19 mouse cellular contexts compared by ENCODE assay signal in genomic region chr2:6145611-6146010, GRCm38 (mm10). TPM values are rescaled to one million over a fixed set of nuclear protein-coding genes. Genes with fewer than 3 reads are reported as not detected.
DNase-seq lines count a peak whose midpoint lies in the region; ATAC-seq and TF ChIP-seq lines count a peak whose summit lies in the region.
"Had no signal": no experiment of that assay in that cellular context is flagged by ENCODE, and none has a peak within 500 bp of the region (broad histone marks: within the 10 kb centered on the region; RNA-seq: fewer than 3 reads in every experiment).

No protein-coding gene starts in this region.

- ATAC-seq in forebrain, embryonic 11.5 days (replicated peaks; ENCODE audit: low FRiP score), result no peak
- no peak for ATAC-seq in liver, postnatal 0 days
- ATAC-seq in midbrain, embryonic 16.5 days, result no peak
- no peak for ATAC-seq in midbrain, embryonic 15.5 days (replicated peaks)
- no peak for ATAC-seq in liver, embryonic 12.5 days
- ATAC-seq: forebrain, embryonic 14.5 days had no signal

- TF ChIP-seq POLR2A in liver, adult 2 months (IDR thresholded peaks at IDR 0.05; ENCODE audit: extremely low read depth, insufficient read depth, low read length), result no peak

- DNase-seq in forebrain, embryonic 11.5 days (ENCODE audit: low spot score), result peak; percentile 21
- no peak for DNase-seq in forebrain, embryonic 10.5 days (ENCODE audit: extremely low spot score, low spot score)
- peak; percentile 43 for DNase-seq in liver, adult 2 months (ENCODE audit: extremely low read depth, low read depth, low spot score)
- no peak for DNase-seq in liver, postnatal 0 days
- DNase-seq: adrenal gland, postnatal 10 days; cerebellum, adult 11 months; cerebellum, adult 8-10 months; cerebellum, postnatal 14 days; embryo, embryonic 11 days; gastrocnemius, adult 2 months; gastrocnemius, postnatal 25 days had no signal

- no peaks in the 10 kb centered on the region for H3K4me1 ChIP-seq in forebrain, embryonic 11.5 days (replicated peaks; ENCODE audit: control insufficient read depth, insufficient read depth, low read length)
- peaks cover 9% of the 10 kb centered on the region; the same call in 1 of the 2 replicates for H3K4me1 ChIP-seq in forebrain, embryonic 10.5 days
- no peaks in the 10 kb centered on the region for H3K4me1 ChIP-seq in liver, adult 2 months (ENCODE audit: control insufficient read depth, insufficient read depth, low read length)
- no peaks in the 10 kb centered on the region for H3K4me1 ChIP-seq in liver, postnatal 0 days (ENCODE audit: insufficient read depth)
- no peaks in the 10 kb centered on the region for H3K4me1 ChIP-seq in midbrain, embryonic 16.5 days (ENCODE audit: control insufficient read depth, insufficient read depth, low read length)
- no peaks in the 10 kb centered on the region for H3K4me1 ChIP-seq in midbrain, embryonic 15.5 days
- no peaks in the 10 kb centered on the region for H3K4me1 ChIP-seq in liver, embryonic 12.5 days
- H3K4me1 ChIP-seq: embryonic facial prominence, embryonic 13.5 days; heart, embryonic 12.5 days had no signal

- H3K27me3 ChIP-seq in forebrain, embryonic 11.5 days (ENCODE audit: control insufficient read depth, insufficient read depth, low read length), result no peaks in the 10 kb centered on the region
- no peaks in the 10 kb centered on the region for H3K27me3 ChIP-seq in forebrain, embryonic 10.5 days (ENCODE audit: poor library complexity, severe bottlenecking)
- H3K27me3 ChIP-seq in liver, adult 2 months (ENCODE audit: control insufficient read depth, insufficient read depth, low read length), result no peaks in the 10 kb centered on the region
- H3K27me3 ChIP-seq in liver, postnatal 0 days (ENCODE audit: insufficient read depth, low read length), result no peaks in the 10 kb centered on the region
- H3K27me3 ChIP-seq in midbrain, embryonic 16.5 days (ENCODE audit: control insufficient read depth, insufficient read depth, low read depth, low read length), result no peaks in the 10 kb centered on the region
- H3K27me3 ChIP-seq in midbrain, embryonic 15.5 days (replicated peaks), result no peaks in the 10 kb centered on the region
- H3K27me3 ChIP-seq in liver, embryonic 12.5 days (replicated peaks), result 0 out of 2 replicates have a peak, but pooled peaks cover 5% of the 10 kb centered on the region
- H3K27me3 ChIP-seq: embryonic facial prominence, embryonic 13.5 days; heart, embryonic 12.5 days had no signal

- TF ChIP-seq EP300 in liver, postnatal 0 days (IDR thresholded peaks at IDR 0.05; ENCODE audit: low read depth), result no peak

- no peak overlapping the region for H3K27ac ChIP-seq in forebrain, embryonic 11.5 days (ENCODE audit: low read depth, low read length)
- no peak overlapping the region for H3K27ac ChIP-seq in forebrain, embryonic 10.5 days
- no peak overlapping the region for H3K27ac ChIP-seq in liver, adult 2 months (replicated peaks; ENCODE audit: insufficient read depth, low read depth, low read length)
- H3K27ac ChIP-seq in liver, postnatal 0 days (ENCODE audit: low read depth), result no peak overlapping the region
- H3K27ac ChIP-seq in midbrain, embryonic 16.5 days (ENCODE audit: low read length), result 0 out of 2 replicates have a peak overlapping the region, but pooled peaks have one; percentile 2
- H3K27ac ChIP-seq in midbrain, embryonic 15.5 days, result no peak overlapping the region
- H3K27ac ChIP-seq in liver, embryonic 12.5 days, result no peak overlapping the region
- H3K27ac ChIP-seq: embryonic facial prominence, embryonic 13.5 days; gastrocnemius, adult 2 months had no signal

- no peak overlapping the region for H3K9ac ChIP-seq in forebrain, embryonic 11.5 days (ENCODE audit: low read length)
- H3K9ac ChIP-seq in liver, adult 2 months (ENCODE audit: low read depth, low read length), result no peak overlapping the region
- no peak overlapping the region for H3K9ac ChIP-seq in liver, postnatal 0 days (replicated peaks)
- H3K9ac ChIP-seq in midbrain, embryonic 16.5 days (ENCODE audit: low read depth, low read length), result no peak overlapping the region
- no peak overlapping the region for H3K9ac ChIP-seq in midbrain, embryonic 15.5 days
- no peak overlapping the region for H3K9ac ChIP-seq in liver, embryonic 12.5 days
- H3K9ac ChIP-seq: embryonic facial prominence, embryonic 13.5 days; heart, embryonic 12.5 days had no signal

- no peak overlapping the region for H3K4me2 ChIP-seq in forebrain, embryonic 11.5 days (ENCODE audit: low read depth, low read length, severe bottlenecking)
- no peak overlapping the region for H3K4me2 ChIP-seq in liver, postnatal 0 days (ENCODE audit: low read depth, low read length)
- H3K4me2 ChIP-seq in midbrain, embryonic 16.5 days (ENCODE audit: low read length), result no peak overlapping the region
- no peak overlapping the region for H3K4me2 ChIP-seq in midbrain, embryonic 15.5 days
- H3K4me2 ChIP-seq in liver, embryonic 12.5 days, result no peak overlapping the region
- H3K4me2 ChIP-seq: embryonic facial prominence, embryonic 13.5 days; heart, embryonic 12.5 days had no signal

- no peak overlapping the region for H3K4me3 ChIP-seq in forebrain, embryonic 11.5 days (ENCODE audit: low read depth, low read length)
- H3K4me3 ChIP-seq in forebrain, embryonic 10.5 days, result no peak overlapping the region
- no peak overlapping the region for H3K4me3 ChIP-seq in liver, adult 2 months (ENCODE audit: insufficient read depth, low read depth, low read length)
- H3K4me3 ChIP-seq in liver, postnatal 0 days (ENCODE audit: low read depth, low read length), result no peak overlapping the region
- H3K4me3 ChIP-seq in midbrain, embryonic 16.5 days (ENCODE audit: low read depth, low read length), result no peak overlapping the region
- no peak overlapping the region for H3K4me3 ChIP-seq in midbrain, embryonic 15.5 days
- H3K4me3 ChIP-seq in liver, embryonic 12.5 days, result no peak overlapping the region
- H3K4me3 ChIP-seq: embryonic facial prominence, embryonic 13.5 days; gastrocnemius, adult 2 months; heart, embryonic 12.5 days had no signal

- no peaks in the 10 kb centered on the region for H3K9me3 ChIP-seq in forebrain, embryonic 11.5 days (ENCODE audit: control insufficient read depth, low read length)
- no peaks in the 10 kb centered on the region for H3K9me3 ChIP-seq in forebrain, embryonic 10.5 days
- no peaks in the 10 kb centered on the region for H3K9me3 ChIP-seq in liver, postnatal 0 days (ENCODE audit: low read length)
- H3K9me3 ChIP-seq in midbrain, embryonic 16.5 days (replicated peaks; ENCODE audit: control insufficient read depth, low read length, poor library complexity, severe bottlenecking), result no peaks in the 10 kb centered on the region
- H3K9me3 ChIP-seq in midbrain, embryonic 15.5 days, result no peaks in the 10 kb centered on the region
- H3K9me3 ChIP-seq in liver, embryonic 12.5 days (replicated peaks), result no peaks in the 10 kb centered on the region

- TF ChIP-seq CTCF in liver, adult 2 months (IDR thresholded peaks at IDR 0.05; ENCODE audit: low read depth, low read length), result no peak
- TF ChIP-seq CTCF in liver, postnatal 0 days (IDR thresholded peaks at IDR 0.05; ENCODE audit: low read depth), result no peak

- H3K36me3 ChIP-seq in forebrain, embryonic 11.5 days (ENCODE audit: control insufficient read depth, insufficient read depth, low read length), result no peaks in the 10 kb centered on the region
- no peaks in the 10 kb centered on the region for H3K36me3 ChIP-seq in forebrain, embryonic 10.5 days (replicated peaks)
- H3K36me3 ChIP-seq in liver, adult 2 months (ENCODE audit: control insufficient read depth, insufficient read depth, low read length), result no peaks in the 10 kb centered on the region
- no peaks in the 10 kb centered on the region for H3K36me3 ChIP-seq in liver, postnatal 0 days (replicated peaks; ENCODE audit: insufficient read depth, low read length)
- H3K36me3 ChIP-seq in midbrain, embryonic 16.5 days (ENCODE audit: control insufficient read depth, insufficient read depth, low read length), result no peaks in the 10 kb centered on the region
- H3K36me3 ChIP-seq in midbrain, embryonic 15.5 days (replicated peaks), result no peaks in the 10 kb centered on the region
- no peaks in the 10 kb centered on the region for H3K36me3 ChIP-seq in liver, embryonic 12.5 days
- H3K36me3 ChIP-seq: embryonic facial prominence, embryonic 13.5 days; heart, embryonic 12.5 days had no signal

- WGBS in forebrain, embryonic 11.5 days, result 79% methylated on average over 10 of the region's 10 CpGs
- 89% methylated on average over 10 of the region's 10 CpGs for WGBS in forebrain, embryonic 10.5 days
- WGBS in liver, adult 2 months, result 41% methylated on average over 10 of the region's 10 CpGs
- 66% methylated on average over 10 of the region's 10 CpGs for WGBS in liver, postnatal 0 days (ENCODE audit: insufficient replicate concordance)
- 85% methylated on average over 10 of the region's 10 CpGs for WGBS in midbrain, embryonic 16.5 days
- WGBS in midbrain, embryonic 15.5 days, result 71% methylated on average over 10 of the region's 10 CpGs
- 64% methylated on average over 10 of the region's 10 CpGs for WGBS in liver, embryonic 12.5 days (ENCODE audit: insufficient replicate concordance)

- H3K79me2 ChIP-seq in liver, adult 2 months (ENCODE audit: control insufficient read depth, insufficient read depth, low read length), result no peaks in the 10 kb centered on the region

RNA-seq across cellular contexts. Expression of gene Proser2, which starts 15.6 kb away (rescaled TPM):
- 2.8 and 3.8 TPM in 2 replicates for polyA plus RNA-seq in forebrain, embryonic 11.5 days (2014; fragmentation: Nextera tagmentation; extraction: Ambion mirVana)
- polyA plus RNA-seq in forebrain, embryonic 10.5 days (2016; fragmentation: Nextera tagmentation; extraction: Ambion mirVana), result 2.3 and 2.9 TPM in 2 replicates
- total RNA-seq in liver, adult 2 months (2014; rRNA removed), result 8.9 and 10.1 TPM in 2 replicates
- 20.0 and 30.6 TPM in 2 replicates for polyA plus RNA-seq in liver, adult 2 months (2012; rRNA removed)
- polyA plus RNA-seq in liver, postnatal 0 days (2015; fragmentation: Nextera tagmentation; extraction: Ambion mirVana), result 10.3 and 15.8 TPM in 2 replicates
- 5.4 and 7.2 TPM in 2 replicates for polyA plus RNA-seq in midbrain, embryonic 16.5 days (2015; fragmentation: Nextera tagmentation; extraction: Ambion mirVana)
- polyA plus RNA-seq in midbrain, embryonic 15.5 days (2015; fragmentation: Nextera tagmentation; extraction: Ambion mirVana), result 6.3 and 6.8 TPM in 2 replicates
- 7.0 and 8.1 TPM in 2 replicates for polyA plus RNA-seq in liver, embryonic 12.5 days (2016; fragmentation: Nextera tagmentation; extraction: Ambion mirVana)
- total RNA-seq: granulocyte monocyte progenitor cell, adult 5-6 weeks; MEL had no signal

Comparison
In these comparisons a context has a peak if more than half of its experiments do, and no peak if none do; other contexts are left out.
1. DNase-seq: peak in forebrain, embryonic 11.5 days (single experiment) and liver, adult 2 months (single experiment); none in forebrain, embryonic 10.5 days (single experiment) and liver, postnatal 0 days (single experiment).